Mouse (Mus musculus) adrenal gland, postnatal 10 days (tissue): ENCODE results near the gene Dcst1. TPM values are rescaled to one million over a fixed set of nuclear protein-coding genes. Genes with fewer than 3 reads are reported as not detected.
A peak's percentile ranks its signal among the peaks of the same experiment; 100 is the strongest.

Experiments used
- DNase-seq: peaks from one replicate; pipeline ENCODE4 v3.0.0; 2021; ENCODE audit warnings: mixed read lengths
- total RNA-seq, 2 experiments: library from RNA; stranded (reverse); gene quantifications; 2 replicates each; pipeline ENCODE4 v1.2.3; 2021

Dcst1 gene
- total RNA-seq, 2 experiments from 2014 or later = 0.45 TPM; not detected in 1

- peak; percentile 82 for DNase-seq
Measured at GRCm38 (mm10) chr3:89388134-89388881, 23.3 kb upstream of the Dcst1 start.

- peak; percentile 72 for DNase-seq
Measured at GRCm38 (mm10) chr3:89387632-89388031, 22.6 kb upstream of the Dcst1 start.

DNA sequence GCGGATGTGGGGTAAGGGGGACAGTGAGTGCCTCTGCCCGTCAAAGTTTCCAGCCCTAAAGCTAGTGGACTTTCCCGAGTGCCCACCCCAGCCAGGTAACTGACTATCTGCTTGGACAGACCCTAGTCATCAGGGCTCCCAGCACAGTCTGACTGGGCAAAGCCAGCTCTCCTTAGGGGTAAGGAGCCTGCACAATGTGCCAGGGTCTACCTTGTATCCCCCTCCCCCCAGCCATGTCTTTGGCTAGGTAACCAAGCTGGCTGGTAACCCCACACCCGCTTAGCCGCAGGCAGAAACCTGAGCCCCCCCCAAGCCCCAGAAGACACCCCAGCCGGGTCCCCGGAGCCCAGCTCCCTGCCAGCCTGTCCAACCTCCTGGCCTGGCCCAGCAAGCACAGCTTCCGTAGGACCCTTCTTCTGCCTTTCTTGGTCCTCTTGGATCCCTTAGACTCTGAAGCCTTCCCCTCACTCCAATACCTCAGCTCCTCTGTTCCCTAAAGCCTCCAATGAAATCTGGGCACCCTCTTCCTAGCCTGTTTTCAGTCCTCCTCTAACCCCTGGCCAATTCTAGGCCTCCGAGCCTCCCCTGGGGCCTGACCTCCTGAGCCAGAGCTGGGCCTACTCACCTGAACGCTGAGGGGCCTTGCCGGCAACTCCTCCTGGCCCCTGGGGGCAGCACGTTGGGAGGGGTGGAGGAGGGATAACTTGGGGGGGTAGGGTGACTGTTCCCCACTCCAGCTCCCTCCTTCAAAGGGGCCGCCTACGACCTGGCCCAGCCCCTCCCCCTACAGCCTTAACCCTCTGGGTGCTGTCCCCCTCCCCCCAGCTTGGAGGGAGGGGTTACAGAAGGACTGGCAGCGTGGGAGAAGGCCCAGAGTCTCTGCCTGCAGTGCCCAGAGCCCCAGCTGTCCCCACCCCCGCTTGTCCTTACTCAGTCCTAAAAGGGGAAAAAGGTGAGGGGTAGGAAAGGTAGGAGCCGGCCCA is 21.7 kb upstream of the Dcst1 start:
- DNase-seq = peak; percentile 66

GRCm38 (mm10) chr3:89385451-89385850 is 20.4 kb upstream of the Dcst1 start:
- DNase-seq = no peak

GRCm38 (mm10) chr3:89384331-89385076 is 19.5 kb upstream of the Dcst1 start:
- no peak for DNase-seq

DNA sequence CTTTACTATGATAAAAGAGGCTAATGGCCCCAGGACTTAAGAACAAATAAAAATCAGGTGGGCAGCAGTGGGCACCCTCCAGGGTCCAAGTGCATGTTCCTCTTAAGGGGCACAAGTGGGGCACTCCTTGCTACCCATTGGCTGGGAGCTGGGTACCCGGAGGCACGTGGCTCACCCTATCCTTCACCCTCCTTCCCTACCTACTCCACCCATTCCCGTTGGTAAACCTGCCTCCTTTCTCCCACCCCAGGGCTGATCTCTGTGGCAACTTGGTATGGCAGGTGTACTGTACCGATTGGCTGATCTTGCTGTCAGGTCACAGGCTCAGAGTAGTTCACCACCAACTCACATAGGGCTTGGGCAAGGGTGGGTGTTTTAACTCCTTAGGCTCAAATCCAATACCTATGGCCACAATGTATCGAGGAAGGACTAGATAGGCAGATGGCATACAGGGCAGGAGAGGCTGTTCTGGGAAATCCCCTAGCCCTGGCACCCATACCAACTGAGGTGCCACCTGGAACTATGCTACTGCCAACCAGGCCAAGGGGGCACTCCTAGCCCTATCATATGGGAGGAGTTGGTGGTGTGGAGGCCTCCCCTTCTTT is 18.7 kb upstream of the Dcst1 start:
- DNase-seq = no peak

GRCm38 (mm10) chr3:89382950-89383349 is 17.9 kb upstream of the Dcst1 start:
- DNase-seq = no peak

GRCm38 (mm10) chr3:89382033-89382882 is 17.2 kb upstream of the Dcst1 start:
- no peak for DNase-seq

- no peak for DNase-seq
Measured at GRCm38 (mm10) chr3:89381233-89381632, 16.2 kb upstream of the Dcst1 start.

GRCm38 (mm10) chr3:89380711-89381110 is 15.7 kb upstream of the Dcst1 start:
- DNase-seq = no peak

DNA sequence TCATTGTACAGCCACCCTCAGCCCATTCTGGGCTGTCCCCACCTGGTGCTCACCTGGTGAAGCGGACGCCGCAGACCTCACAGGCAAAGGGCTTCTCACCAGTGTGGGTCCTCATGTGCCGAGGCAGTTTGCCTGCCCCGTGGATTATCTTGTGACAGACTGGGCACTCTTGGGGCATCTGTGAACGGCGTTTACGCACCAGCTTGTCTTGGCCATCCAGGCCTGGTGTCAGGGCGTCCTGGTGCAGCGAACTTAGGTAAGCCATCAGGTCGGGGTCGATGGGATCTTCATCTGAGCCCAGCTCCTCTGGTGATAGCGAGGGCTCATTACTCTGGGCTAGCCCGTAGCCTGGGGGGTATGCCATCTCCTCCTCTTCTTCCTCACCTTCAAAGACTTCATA is 15.2 kb upstream of the Dcst1 start:
- DNase-seq = no peak

DNA sequence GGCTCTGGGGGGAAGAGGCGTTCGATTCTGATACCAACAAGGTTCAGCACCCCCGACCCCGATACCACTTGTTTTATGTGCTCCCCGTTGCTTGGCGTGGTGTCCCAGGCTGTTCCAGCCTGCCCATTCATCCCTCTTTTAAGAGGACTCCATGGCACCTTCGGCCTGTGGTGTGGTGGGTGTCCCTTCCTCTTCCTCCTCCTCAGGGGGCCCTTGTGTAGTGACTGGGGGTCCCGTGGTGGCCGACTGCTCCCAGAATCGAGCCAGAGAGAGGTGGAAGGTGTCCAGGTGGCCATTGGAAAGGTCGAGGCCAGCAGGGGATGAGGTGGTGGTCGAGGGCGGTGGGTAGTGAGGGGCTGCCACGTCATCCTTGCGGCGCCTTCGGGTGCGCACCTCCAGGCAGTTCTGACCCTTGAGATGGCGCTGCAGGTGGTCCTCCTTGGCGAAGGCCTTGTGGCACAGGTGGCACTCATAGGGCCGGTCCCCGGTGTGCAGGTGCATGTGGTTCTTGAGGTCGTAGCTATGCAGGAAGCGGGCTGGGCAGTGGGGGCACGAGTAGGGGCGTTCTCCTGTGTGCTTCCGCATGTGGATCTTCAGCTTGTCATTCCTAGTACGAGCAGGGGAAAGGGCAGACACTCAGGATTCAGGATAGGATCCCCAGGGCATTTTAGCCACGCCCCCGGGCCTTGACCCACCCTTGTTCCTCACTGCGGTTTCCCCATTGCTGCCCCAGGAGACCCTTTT is 14.5 kb upstream of the Dcst1 start:
- DNase-seq = peak; percentile 70

DNA sequence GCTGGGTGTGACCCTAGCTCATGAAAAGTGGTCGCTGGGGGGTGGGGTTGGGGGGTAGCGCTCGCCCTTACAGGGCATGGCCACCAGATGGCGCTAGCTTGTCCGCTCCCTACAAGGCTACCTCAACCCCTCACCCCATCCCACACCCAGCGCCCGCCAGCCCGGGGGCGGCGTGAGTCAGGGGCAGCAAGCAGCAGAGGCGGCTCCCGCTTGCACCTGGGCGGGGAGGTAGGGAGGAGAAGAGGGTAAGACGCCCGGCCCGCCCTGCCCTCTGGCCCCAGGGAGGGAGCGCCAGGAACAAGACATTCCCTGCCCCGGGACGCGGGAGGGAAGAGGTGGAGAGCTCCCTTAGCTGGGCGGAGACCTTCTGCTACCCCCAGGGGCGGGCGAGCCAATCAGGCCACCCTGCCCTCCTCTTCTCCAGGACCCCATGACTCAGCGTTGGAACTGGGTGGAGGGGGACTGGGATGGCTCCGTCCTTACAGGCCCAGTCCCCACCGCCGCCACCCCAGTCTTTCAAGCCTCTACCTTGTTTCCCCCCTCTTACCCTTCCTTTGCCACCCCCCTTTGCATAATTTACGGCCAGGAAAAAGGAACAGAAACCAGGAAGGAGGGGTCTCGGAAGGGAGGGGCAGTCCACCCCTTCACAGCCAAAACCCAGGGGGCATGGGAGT is 13.5 kb upstream of the Dcst1 start:
- DNase-seq = peak; percentile 83

GRCm38 (mm10) chr3:89377831-89378230 is 12.8 kb upstream of the Dcst1 start:
- DNase-seq = peak; percentile 17

DNA sequence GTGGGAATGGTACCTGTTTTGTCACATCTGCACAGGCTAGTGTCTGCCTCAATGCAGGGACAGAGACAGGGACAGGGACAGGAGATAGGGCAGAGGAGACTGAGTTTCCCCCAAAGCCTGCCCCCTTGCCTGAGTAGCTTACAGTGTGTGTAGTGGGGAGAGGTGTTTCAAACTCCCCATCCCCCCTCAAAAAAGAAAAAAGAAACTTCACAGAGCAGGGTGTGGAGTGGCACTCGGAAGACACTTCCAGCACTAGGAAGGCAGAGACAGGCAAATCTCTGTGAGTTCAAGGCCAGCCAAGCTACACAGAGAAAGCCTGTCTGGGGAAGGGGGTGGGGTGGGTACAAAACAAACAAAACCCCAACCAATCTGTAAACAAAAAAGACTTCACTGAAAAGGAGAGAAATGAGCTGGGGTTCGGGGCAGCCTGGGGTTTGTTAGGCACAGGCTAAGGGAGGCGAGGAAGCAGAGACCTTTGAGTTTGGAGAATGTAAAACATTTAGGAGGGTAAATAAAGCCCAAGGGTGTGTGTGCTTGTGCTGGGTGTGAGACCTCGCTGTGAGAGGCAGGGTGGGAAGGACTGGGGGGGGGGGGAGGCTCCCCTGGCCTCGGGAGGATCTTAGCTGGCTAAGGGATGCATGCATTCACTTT is 8.7 kb upstream of the Dcst1 start:
- DNase-seq = no peak

GRCm38 (mm10) chr3:89367338-89367737 is 2.3 kb upstream of the Dcst1 start:
- peak; percentile 40 for DNase-seq

GRCm38 (mm10) chr3:89365486-89366414 is 697 bp upstream of the Dcst1 start:
- no peak for DNase-seq

GRCm38 (mm10) chr3:89364631-89365030 is 422 bp downstream of the Dcst1 start:
- no peak for DNase-seq
